Mouse (Mus musculus) embryonic facial prominence, embryonic 12.5 days (tissue): ENCODE measurements around the gene Ppp6r2. TPM values are rescaled to one million over a fixed set of nuclear protein-coding genes. Genes with fewer than 3 reads are reported as not detected.
A peak's percentile ranks its signal among the peaks of the same experiment; 100 is the strongest.

Experiments used
- ATAC-seq: fragments of 200-750 bp; cut with Nextera tagmentation; 2 replicates; pipeline ENCODE4 v1.8.0; 2017; ENCODE audit not compliant: insufficient number of reproducible peaks, insufficient read depth, low FRiP score, low TSS enrichment
- H3K27ac ChIP-seq: fragments of 300-500 bp; sonication (generic); 2 replicates; pipeline ENCODE4 v1.5.1; 2016; ENCODE audit warnings: mild to moderate bottlenecking
- H3K27me3 ChIP-seq: fragments of 300-500 bp; sonication (generic); 2 replicates; pipeline ENCODE4 v1.6.1; 2016; ENCODE audit warnings: mild to moderate bottlenecking, moderate library complexity
- H3K36me3 ChIP-seq: fragments of 300-500 bp; sonication (generic); 2 replicates; pipeline ENCODE4 v1.6.1; 2016; ENCODE audit warnings: mild to moderate bottlenecking
- H3K4me1 ChIP-seq: fragments of 300-500 bp; sonication (generic); 2 replicates; pipeline ENCODE4 v1.6.1; 2016
- H3K4me2 ChIP-seq: fragments of 300-500 bp; sonication (generic); replicated peaks from 2 replicates; pipeline ENCODE4 v1.6.1; 2016; ENCODE audit warnings: mild to moderate bottlenecking, moderate library complexity
- H3K4me3 ChIP-seq: fragments of 300-500 bp; sonication (generic); 2 replicates; pipeline ENCODE4 v1.5.1; 2016; ENCODE audit warnings: mild to moderate bottlenecking
- H3K9ac ChIP-seq: fragments of 300-500 bp; sonication (generic); 2 replicates; pipeline ENCODE4 v1.6.1; 2016; ENCODE audit warnings: mild to moderate bottlenecking, moderate library complexity
- H3K9me3 ChIP-seq: fragments of 300-500 bp; sonication (generic); 2 replicates; pipeline ENCODE4 v1.6.1; 2016; ENCODE audit warnings: mild to moderate bottlenecking, moderate library complexity
- WGBS: fragments of 180-500 bp; shearing (Covaris S2); methylation state at CpG from one replicate; pipeline ENCODE4 v1.1.7; 2016; 5-methylcytosine and 5-hydroxymethylcytosine counted together
- polyA plus RNA-seq: library from polyadenylated mRNA; unstranded; fragments of >200 nt; fragmentation: Nextera tagmentation; extraction: Ambion mirVana; gene quantifications from 2 replicates; pipeline ENCODE4 v1.2.1, GENCODE M21; 2016

The Ppp6r2 gene
- polyA plus RNA-seq, 1 experiment from 2014 or later: 38.9 TPM

GRCm38 (mm10) chr15:89182842-89183241 is 28.5 kb upstream of the Ppp6r2 start:
- H3K9me3 ChIP-seq: no peaks in the 10 kb centered on the region
- H3K4me2 ChIP-seq: no peak overlapping the region
- H3K4me1 ChIP-seq: peaks cover 35% of the 10 kb centered on the region
- peak overlapping the region; percentile 61; the same call in 1 of the 2 replicates for H3K27ac ChIP-seq
- H3K27me3 ChIP-seq: no peaks in the 10 kb centered on the region
- no peak overlapping the region for H3K4me3 ChIP-seq
- no peak for ATAC-seq
- WGBS: 58% methylated on average over 5 of the region's 5 CpGs
- H3K9ac ChIP-seq: no peak overlapping the region
- peaks cover 19% of the 10 kb centered on the region for H3K36me3 ChIP-seq

DNA sequence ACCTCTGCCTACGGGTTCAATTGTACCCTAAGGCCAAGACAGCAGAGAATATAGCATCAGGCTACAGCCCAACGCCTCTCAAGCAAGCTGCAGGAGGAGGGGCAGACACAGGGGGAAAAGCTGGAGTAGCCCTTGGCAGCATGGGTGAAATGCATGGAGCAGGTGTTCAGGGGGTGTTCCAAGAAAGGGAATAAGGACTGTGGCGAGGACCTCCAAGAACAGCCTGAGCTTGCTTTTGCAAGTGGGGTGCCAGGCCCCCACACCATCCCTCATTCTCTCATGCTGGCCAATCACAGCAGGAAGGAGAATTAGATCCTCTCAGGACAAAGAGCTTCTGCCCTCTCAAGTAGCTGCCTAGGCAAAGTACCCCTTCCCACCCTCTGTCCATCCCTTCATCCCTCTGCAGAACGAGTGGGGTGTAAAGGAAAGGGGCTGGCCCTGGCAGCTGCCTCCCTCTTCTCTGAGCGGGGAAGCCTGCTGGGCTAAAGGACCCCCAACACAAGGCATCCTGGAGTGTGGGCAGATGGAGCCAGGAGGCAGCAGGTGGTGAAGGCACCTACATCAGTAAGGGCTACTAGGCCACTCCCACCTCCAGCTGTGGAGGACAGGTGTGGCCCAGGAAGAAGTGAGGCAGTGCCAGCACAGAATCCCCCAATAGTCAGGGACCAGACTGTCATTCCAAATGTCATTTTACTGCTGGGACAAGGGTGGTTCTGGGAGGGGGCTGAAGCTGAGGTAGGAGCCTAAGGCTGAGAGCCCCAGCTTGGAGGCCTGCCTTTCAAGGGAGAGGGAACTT is 27.0 kb upstream of the Ppp6r2 start:
- 52% methylated on average over 5 of the region's 5 CpGs for WGBS
- no peak overlapping the region for H3K27ac ChIP-seq
- H3K36me3 ChIP-seq: peaks cover 34% of the 10 kb centered on the region
- no peak overlapping the region for H3K4me3 ChIP-seq
- H3K4me1 ChIP-seq: peaks cover 20% of the 10 kb centered on the region
- no peak for ATAC-seq
- no peak overlapping the region for H3K4me2 ChIP-seq
- no peaks in the 10 kb centered on the region for H3K9me3 ChIP-seq
- H3K27me3 ChIP-seq: no peaks in the 10 kb centered on the region
- no peak overlapping the region for H3K9ac ChIP-seq

GRCm38 (mm10) chr15:89184937-89185227 is 26.5 kb upstream of the Ppp6r2 start:
- H3K4me1 ChIP-seq: peaks cover 15% of the 10 kb centered on the region
- H3K9ac ChIP-seq: no peak overlapping the region
- H3K27me3 ChIP-seq: no peaks in the 10 kb centered on the region
- no peak for ATAC-seq
- H3K36me3 ChIP-seq: peaks cover 37% of the 10 kb centered on the region
- no peak overlapping the region for H3K27ac ChIP-seq
- no peaks in the 10 kb centered on the region for H3K9me3 ChIP-seq
- H3K4me2 ChIP-seq: no peak overlapping the region
- no peak overlapping the region for H3K4me3 ChIP-seq
- 85% methylated on average over 5 of the region's 5 CpGs for WGBS

GRCm38 (mm10) chr15:89195261-89195681 is 16.1 kb upstream of the Ppp6r2 start:
- peaks cover 3% of the 10 kb centered on the region; the same call in 1 of the 2 replicates for H3K36me3 ChIP-seq
- peak overlapping the region; percentile 78 for H3K9ac ChIP-seq
- peak overlapping the region; percentile 97 for H3K27ac ChIP-seq
- no peaks in the 10 kb centered on the region for H3K27me3 ChIP-seq
- peak overlapping the region; percentile 76 for H3K4me3 ChIP-seq
- ATAC-seq: 0 out of 2 replicates have a peak, but pooled peaks have one; percentile 0
- H3K4me2 ChIP-seq: peak overlapping the region; percentile 64
- H3K9me3 ChIP-seq: no peaks in the 10 kb centered on the region
- peaks cover 13% of the 10 kb centered on the region for H3K4me1 ChIP-seq
- 16% methylated on average over 6 of the region's 6 CpGs for WGBS

- H3K4me1 ChIP-seq: peaks cover 13% of the 10 kb centered on the region
- no peaks in the 10 kb centered on the region for H3K27me3 ChIP-seq
- WGBS: under 1% methylated on average over 25 of the region's 25 CpGs
- peak overlapping the region; percentile 97 for H3K27ac ChIP-seq
- peak; percentile 93 for ATAC-seq
- peak overlapping the region; percentile 64 for H3K4me2 ChIP-seq
- H3K9ac ChIP-seq: peak overlapping the region; percentile 78
- H3K36me3 ChIP-seq: no peaks in the 10 kb centered on the region
- peak overlapping the region; percentile 76 for H3K4me3 ChIP-seq
- H3K9me3 ChIP-seq: no peaks in the 10 kb centered on the region
Measured at GRCm38 (mm10) chr15:89195690-89196312, 15.6 kb upstream of the Ppp6r2 start.

GRCm38 (mm10) chr15:89196313-89196706 is 15.0 kb upstream of the Ppp6r2 start, which contains the start of gene Dennd6b:
Gene Dennd6b (minus strand): TSS chr15:89196496.
- Histone ChIP-seq H3K9me3 (no peaks in the 10 kb centered on the region), H3K36me3 (no peaks in the 10 kb centered on the region), H3K4me2 (peak within 1 kb of the TSS; percentile 64), H3K9ac (peak within 1 kb of the TSS; percentile 78), H3K4me3 (peak within 1 kb of the TSS; percentile 76), H3K4me1 (peaks cover 13% of the 10 kb centered on the region), H3K27ac (peak within 1 kb of the TSS; percentile 97), H3K27me3 (no peaks in the 10 kb centered on the region)
- ATAC-seq: peak; percentile 98
- WGBS: 0% methylated on average over 38 of the region's 38 CpGs

- 71% methylated on average over 15 of the region's 15 CpGs for WGBS
- H3K4me2 ChIP-seq: peak overlapping the region; percentile 64
- no peak for ATAC-seq
- H3K27me3 ChIP-seq: no peaks in the 10 kb centered on the region
- H3K27ac ChIP-seq: peak overlapping the region; percentile 97; the same call in 1 of the 2 replicates
- peak overlapping the region; percentile 78 for H3K9ac ChIP-seq
- peak overlapping the region; percentile 76 for H3K4me3 ChIP-seq
- H3K9me3 ChIP-seq: no peaks in the 10 kb centered on the region
- peaks cover 13% of the 10 kb centered on the region for H3K4me1 ChIP-seq
- no peaks in the 10 kb centered on the region for H3K36me3 ChIP-seq
Measured at GRCm38 (mm10) chr15:89197056-89197455, 14.3 kb upstream of the Ppp6r2 start.

- ATAC-seq: no peak
- 94% methylated on average over 4 of the region's 4 CpGs for WGBS
- peaks cover 8% of the 10 kb centered on the region; the same call in 1 of the 2 replicates for H3K9me3 ChIP-seq
- no peaks in the 10 kb centered on the region for H3K36me3 ChIP-seq
- H3K4me1 ChIP-seq: peaks cover 3% of the 10 kb centered on the region; the same call in 1 of the 2 replicates
- no peak overlapping the region for H3K27ac ChIP-seq
- H3K4me3 ChIP-seq: no peak overlapping the region
- no peak overlapping the region for H3K4me2 ChIP-seq
- H3K27me3 ChIP-seq: no peaks in the 10 kb centered on the region
- no peak overlapping the region for H3K9ac ChIP-seq
Measured at GRCm38 (mm10) chr15:89207457-89207856, 3.9 kb upstream of the Ppp6r2 start.

DNA sequence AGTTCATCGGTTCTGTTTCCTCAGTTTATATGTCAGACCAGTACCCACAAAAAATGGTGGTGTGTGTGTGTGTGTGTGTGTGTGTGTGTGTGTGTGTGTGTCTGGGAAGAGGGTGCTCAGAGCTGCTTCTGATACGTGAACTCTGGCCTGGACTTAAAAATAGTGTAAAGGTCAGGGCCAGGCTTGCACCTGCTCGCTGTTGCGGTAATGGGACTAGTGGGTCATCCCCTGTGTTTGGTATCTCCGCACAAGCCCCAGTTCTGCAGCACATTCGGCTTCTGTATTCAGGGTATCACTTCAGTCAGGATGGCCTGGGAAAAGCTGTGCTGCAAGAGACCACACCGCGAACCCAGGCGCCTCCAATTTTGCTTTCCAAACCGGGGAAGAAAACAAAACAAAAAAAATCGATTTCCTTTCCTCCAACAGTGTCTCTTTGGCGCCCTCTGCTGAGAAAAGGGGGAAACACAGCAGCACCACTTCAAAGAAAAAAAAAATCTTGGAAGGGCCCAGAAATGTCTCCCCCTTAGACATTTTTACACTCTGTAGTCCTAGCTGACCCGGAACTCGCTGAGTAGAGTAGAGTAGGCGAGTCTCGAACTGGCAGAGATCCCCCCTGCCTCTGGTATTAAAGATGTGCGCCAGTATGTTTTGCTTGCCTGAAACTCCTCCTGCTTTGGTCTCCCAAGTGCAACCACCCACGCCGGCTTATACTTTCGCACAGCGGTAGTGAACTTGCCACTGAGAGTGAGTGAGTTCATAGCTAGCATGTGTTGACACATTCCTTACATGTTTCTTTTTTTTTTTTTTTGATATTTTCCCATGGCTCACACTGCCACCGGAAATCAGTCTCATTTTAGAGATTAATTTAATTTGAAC is 1.2 kb upstream of the Ppp6r2 start:
- 18% methylated on average over 22 of the region's 22 CpGs for WGBS
- Histone ChIP-seq H3K4me2 (peak overlapping the region; percentile 49), H3K9me3 (no peaks in the 10 kb centered on the region), H3K36me3 (no peaks in the 10 kb centered on the region), H3K4me1 (peaks cover 19% of the 10 kb centered on the region), H3K9ac (peak overlapping the region; percentile 33; the same call in 1 of the 2 replicates), H3K27ac (peak overlapping the region; percentile 41; the same call in 1 of the 2 replicates), H3K4me3 (peak overlapping the region; percentile 31), H3K27me3 (no peaks in the 10 kb centered on the region)
- no peak for ATAC-seq

- H3K4me1 ChIP-seq: peaks cover 19% of the 10 kb centered on the region
- H3K27ac ChIP-seq: peak overlapping the region; percentile 88
- peak overlapping the region; percentile 87 for H3K4me3 ChIP-seq
- peak overlapping the region; percentile 95 for H3K9ac ChIP-seq
- peaks cover 15% of the 10 kb centered on the region for H3K36me3 ChIP-seq
- peak; percentile 61 for ATAC-seq
- no peaks in the 10 kb centered on the region for H3K9me3 ChIP-seq
- H3K27me3 ChIP-seq: no peaks in the 10 kb centered on the region
- WGBS: 3% methylated on average over 30 of the region's 35 CpGs
- peak overlapping the region; percentile 88 for H3K4me2 ChIP-seq
Measured at GRCm38 (mm10) chr15:89211716-89212461, 536 bp downstream of the Ppp6r2 start.

DNA sequence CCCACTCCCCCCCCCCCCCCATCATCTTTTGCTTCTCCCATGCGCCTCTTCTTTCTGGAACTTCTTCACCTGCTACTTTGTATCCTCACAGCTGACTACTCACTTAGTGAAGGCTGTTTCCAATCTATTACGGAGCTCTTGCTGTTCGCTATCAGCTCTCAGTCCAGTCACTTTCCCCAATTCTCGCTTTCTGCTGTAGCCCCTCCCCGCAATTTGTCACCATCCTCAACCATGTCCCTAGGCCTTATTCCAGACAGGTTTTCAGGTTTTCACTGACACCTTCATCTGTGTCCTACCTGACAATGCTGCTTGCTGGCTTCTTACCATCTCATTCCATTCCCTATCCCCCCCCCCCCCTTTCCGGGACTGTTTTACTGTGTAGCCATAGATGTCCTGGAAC is 1.1 kb downstream of the Ppp6r2 start:
- peak overlapping the region; percentile 88 for H3K4me2 ChIP-seq
- 55% methylated on average over 6 of the region's 6 CpGs for WGBS
- peaks cover 19% of the 10 kb centered on the region for H3K4me1 ChIP-seq
- ATAC-seq: no peak
- H3K9me3 ChIP-seq: no peaks in the 10 kb centered on the region
- H3K9ac ChIP-seq: peak overlapping the region; percentile 95; the same call in 1 of the 2 replicates
- H3K27me3 ChIP-seq: no peaks in the 10 kb centered on the region
- H3K4me3 ChIP-seq: peak overlapping the region; percentile 87
- H3K27ac ChIP-seq: no peak overlapping the region
- peaks cover 15% of the 10 kb centered on the region for H3K36me3 ChIP-seq
